Mouse (Mus musculus) embryo, embryonic 10 days (tissue): Measurements from ENCODE around the gene Spns2.
"Not testable (repeated sequence)": the region's sequence is repeated elsewhere in the genome, so short reads cannot be mapped to it uniquely, and the experiment has no call there.

Experiments
- DNase-seq: peaks from one replicate; pipeline ENCODE4 v3.0.0-alpha.2; 2015; ENCODE audit warnings: low spot score

Gene Spns2

GRCm38 (mm10) chr11:72436271-72436670 lies 53.4 kb downstream of the Spns2 start:
- no peak for DNase-seq

GRCm38 (mm10) chr11:72435694-72436045 lies 54.0 kb downstream of the Spns2 start:
- no peak for DNase-seq

- DNase-seq: no peak
These were observed 54.6 kb downstream of the Spns2 start, which contains the start of gene Ggt6 for GRCm38 (mm10) chr11:72434963-72435693. Gene Ggt6 (plus strand): TSS chr11:72435526.

- not testable (repeated sequence) for DNase-seq
These were observed 59.2 kb downstream of the Spns2 start for GRCm38 (mm10) chr11:72430311-72431068.

GRCm38 (mm10) chr11:72429288-72429690 lies 60.4 kb downstream of the Spns2 start:
- DNase-seq: peak; percentile 89

- peak; percentile 83 for DNase-seq
These were observed 61.0 kb downstream of the Spns2 start for GRCm38 (mm10) chr11:72428694-72429093.

- DNase-seq: no peak
These were observed 62.8 kb downstream of the Spns2 start for GRCm38 (mm10) chr11:72426884-72427283.

GRCm38 (mm10) chr11:72425201-72425600 lies 64.5 kb downstream of the Spns2 start:
- no peak for DNase-seq

- DNase-seq: no peak
These were observed 66.0 kb downstream of the Spns2 start for GRCm38 (mm10) chr11:72423686-72424085.

- DNase-seq: no peak
These were observed 68.0 kb downstream of the Spns2 start for GRCm38 (mm10) chr11:72421518-72422278.

- DNase-seq: no peak
These were observed 69.1 kb downstream of the Spns2 start for GRCm38 (mm10) chr11:72420460-72421122.

- no peak for DNase-seq
These were observed 70.7 kb downstream of the Spns2 start for GRCm38 (mm10) chr11:72419006-72419405.

- no peak for DNase-seq
These were observed 71.5 kb downstream of the Spns2 start for GRCm38 (mm10) chr11:72418227-72418626.

GRCm38 (mm10) chr11:72417376-72417775 lies 72.3 kb downstream of the Spns2 start:
- no peak for DNase-seq

GRCm38 (mm10) chr11:72416666-72417065 lies 73.0 kb downstream of the Spns2 start:
- DNase-seq: no peak

- no peak for DNase-seq
These were observed 74.5 kb downstream of the Spns2 start for GRCm38 (mm10) chr11:72415155-72415554.

- DNase-seq: no peak
These were observed 76.0 kb downstream of the Spns2 start for GRCm38 (mm10) chr11:72413601-72414190.

GRCm38 (mm10) chr11:72413016-72413415 lies 76.7 kb downstream of the Spns2 start:
- DNase-seq: no peak

- no peak for DNase-seq
These were observed 77.8 kb downstream of the Spns2 start for GRCm38 (mm10) chr11:72411945-72412344.

GRCm38 (mm10) chr11:72411093-72411921 lies 78.4 kb downstream of the Spns2 start, which contains the start of gene Smtnl2:
Gene Smtnl2 (minus strand): TSS chr11:72411713.
- DNase-seq: peak; percentile 88
